Mouse (Mus musculus): ENCODE data around the gene Zbtb46. TPM values are rescaled to one million over a fixed set of nuclear protein-coding genes. Genes with fewer than 3 reads are reported as not detected.
"Not testable (repeated sequence)": the region's sequence is repeated elsewhere in the genome, so short reads cannot be mapped to it uniquely, and the experiment has no call there.

Zbtb46 gene
- polyA plus RNA-seq (2012; rRNA removed) = 1.6 and 1.7 TPM in 2 replicates

GRCm38 (mm10) chr2:181459153-181459672 lies at the start of gene Zbtb46:
Gene Zbtb46 (minus strand): TSS chr2:181459426.
- WGBS = 1% methylated on average over 71 of the region's 83 CpGs
- DNase-seq (ENCODE audit: low read depth, low spot score) = no peak

- no peak for DNase-seq (ENCODE audit: low read depth, low spot score)
- WGBS = 38% methylated on average over 4 of the region's 4 CpGs
Observed at GRCm38 (mm10) chr2:181498644-181499043, 39.4 kb upstream of the Zbtb46 start.

DNA sequence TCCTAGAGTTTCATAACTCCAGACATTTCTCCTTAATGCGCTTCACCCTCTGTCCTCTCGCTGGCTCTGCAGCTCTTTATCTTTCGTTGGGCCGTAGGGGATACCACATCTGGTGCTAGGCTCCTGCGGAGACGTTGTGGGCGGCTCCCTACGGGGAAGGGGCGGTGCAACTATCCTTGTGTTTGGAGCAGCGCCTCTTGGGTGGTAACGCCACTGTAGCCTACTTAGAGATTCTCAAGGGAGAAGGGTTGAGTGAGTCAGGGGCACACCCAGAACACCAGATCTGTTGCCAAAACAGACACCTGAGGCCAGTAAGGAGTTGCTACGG lies 38.3 kb upstream of the Zbtb46 start:
- DNase-seq (ENCODE audit: low read depth, low spot score) = no peak
- WGBS = under 1% methylated on average over 12 of the region's 12 CpGs

DNA sequence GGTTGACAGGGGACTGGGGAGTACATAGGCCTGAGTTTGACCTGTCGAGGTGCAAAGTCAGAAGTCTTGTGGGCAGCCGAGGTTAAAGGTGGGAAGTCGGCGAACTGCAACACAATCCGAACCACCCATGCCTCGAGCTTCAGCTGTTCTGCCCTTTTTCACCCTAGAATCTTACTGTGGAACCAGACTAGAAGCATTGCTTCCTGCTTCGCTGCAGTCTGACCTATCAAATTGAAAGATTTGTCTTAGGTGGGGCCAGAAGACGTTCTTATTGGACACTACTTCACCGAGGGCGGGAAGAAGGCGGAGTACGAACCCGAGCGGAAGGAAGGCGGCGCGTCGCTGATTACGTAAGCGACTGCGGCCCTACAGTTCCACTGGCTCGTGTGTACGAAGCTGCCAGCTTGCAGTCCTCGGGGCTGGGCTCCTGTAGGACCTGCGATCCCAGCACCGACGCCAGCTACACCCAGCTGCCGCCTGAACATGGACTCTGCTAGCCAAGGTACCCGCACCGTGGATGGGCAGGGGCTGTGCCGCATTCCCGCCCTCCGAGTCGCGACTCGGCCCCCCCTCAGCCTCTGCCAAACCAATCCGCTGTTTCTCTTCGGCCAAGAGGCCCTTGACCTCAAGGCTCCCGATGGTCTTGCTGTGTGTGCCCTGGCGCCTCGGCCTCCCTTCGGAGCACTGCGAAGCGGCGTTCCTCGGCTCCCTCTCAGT lies 37.8 kb upstream of the Zbtb46 start, which contains the start of gene Tpd52l2:
Gene Tpd52l2, plus strand, starts transcription at position 312 of the 717 bp plus-strand sequence.
- WGBS = under 1% methylated on average over 46 of the region's 46 CpGs
- peak; percentile 89 for DNase-seq (ENCODE audit: low read depth, low spot score)

- no peak for DNase-seq (ENCODE audit: low read depth, low spot score)
- 10% methylated on average over 8 of the region's 8 CpGs for WGBS
Observed at GRCm38 (mm10) chr2:181496281-181496680, 37.1 kb upstream of the Zbtb46 start.

DNA sequence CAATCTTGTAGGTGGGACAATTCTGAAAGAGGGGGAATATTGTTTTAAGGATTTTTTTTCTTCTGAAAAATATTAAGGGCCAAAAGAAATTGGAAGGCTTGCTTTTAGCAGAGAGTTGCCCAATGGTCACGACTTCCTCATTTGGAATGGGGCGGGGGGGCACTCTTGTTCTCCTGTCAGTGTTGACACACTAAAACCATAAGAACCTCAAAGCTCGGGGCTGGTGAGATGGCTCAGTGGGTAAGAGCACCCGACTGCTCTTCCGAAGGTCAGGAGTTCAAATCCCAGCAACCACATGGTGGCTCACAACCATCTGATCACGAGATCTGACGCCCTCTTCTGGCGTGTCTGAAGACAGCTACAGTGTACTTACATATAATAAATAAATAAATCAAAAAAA lies 36.6 kb upstream of the Zbtb46 start:
- not testable (repeated sequence) for DNase-seq (ENCODE audit: low read depth, low spot score)
- WGBS = 49% methylated on average over 8 of the region's 8 CpGs

GRCm38 (mm10) chr2:181494266-181494945 lies 35.2 kb upstream of the Zbtb46 start:
- no peak for DNase-seq (ENCODE audit: low read depth, low spot score)
- 78% methylated on average over 26 of the region's 26 CpGs for WGBS

- 86% methylated on average over 31 of the region's 31 CpGs for WGBS
- DNase-seq (ENCODE audit: low read depth, low spot score) = no peak
Observed at GRCm38 (mm10) chr2:181493156-181493927, 34.1 kb upstream of the Zbtb46 start, which contains the start of gene Abhd16b. Gene Abhd16b (plus strand): TSS chr2:181493206.

- DNase-seq (ENCODE audit: low read depth, low spot score) = no peak
- WGBS = 38% methylated on average over 3 of the region's 3 CpGs
Observed at GRCm38 (mm10) chr2:181492206-181492605, 33.0 kb upstream of the Zbtb46 start.

- no peak for DNase-seq (ENCODE audit: low read depth, low spot score)
- 28% methylated on average over 7 of the region's 7 CpGs for WGBS
Observed at GRCm38 (mm10) chr2:181491432-181492205, 32.4 kb upstream of the Zbtb46 start.

DNA sequence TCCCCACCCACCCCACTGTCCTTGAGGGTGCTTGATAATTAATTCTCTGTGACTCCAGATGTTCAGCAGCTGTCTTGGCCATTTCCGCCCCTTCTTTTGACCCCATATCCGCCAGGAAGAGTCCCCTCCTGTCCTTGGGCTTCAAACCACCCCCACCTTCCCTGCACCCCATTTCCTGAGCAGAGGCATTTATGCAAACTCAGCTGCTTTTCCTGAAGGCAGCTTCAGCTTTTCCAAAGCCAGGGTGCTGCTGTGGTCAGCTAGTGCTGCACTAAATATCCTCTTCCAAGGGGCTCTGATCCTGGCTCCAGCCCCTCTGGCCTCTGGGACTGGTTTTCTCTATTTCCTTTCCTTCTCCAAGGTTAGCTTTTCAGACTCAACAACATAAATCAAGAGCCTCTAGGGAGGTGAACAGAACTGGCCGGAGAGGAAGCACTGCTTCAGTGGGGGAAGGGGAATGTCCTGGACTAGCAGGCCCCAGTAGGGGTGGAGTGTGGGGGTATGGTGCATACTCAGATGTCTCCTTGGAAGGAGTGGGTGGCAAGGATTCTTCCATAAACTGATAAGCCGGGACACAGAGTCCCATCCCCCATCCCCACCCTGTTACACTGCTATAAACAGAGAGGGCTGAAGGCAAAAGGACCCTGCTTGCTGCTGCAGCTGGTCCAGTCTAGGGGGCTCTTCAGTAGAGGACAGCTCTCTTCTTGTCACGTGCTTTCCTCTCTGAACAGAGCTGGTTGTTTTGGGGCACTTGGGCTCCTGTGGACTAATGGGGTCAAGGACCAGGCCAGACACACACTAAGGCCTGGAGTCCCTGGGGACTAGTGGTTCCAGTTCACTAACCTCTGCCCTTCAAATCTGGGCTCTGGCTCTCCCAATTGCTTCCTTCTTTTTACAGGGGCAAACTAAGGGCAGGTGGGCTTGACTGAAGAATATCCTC lies 28.4 kb upstream of the Zbtb46 start:
- 28% methylated on average over 5 of the region's 5 CpGs for whole genome bisulfite sequencing

GRCm38 (mm10) chr2:181485741-181486140 lies 26.5 kb upstream of the Zbtb46 start:
- WGBS = 36% methylated on average over 1 of the region's 1 CpGs
- no peak for DNase-seq (ENCODE audit: low read depth, low spot score)

More for the DNA sequence above, 28.4 kb upstream of the Zbtb46 start:
- no peak for DNase-seq (ENCODE audit: low read depth, low spot score)

DNA sequence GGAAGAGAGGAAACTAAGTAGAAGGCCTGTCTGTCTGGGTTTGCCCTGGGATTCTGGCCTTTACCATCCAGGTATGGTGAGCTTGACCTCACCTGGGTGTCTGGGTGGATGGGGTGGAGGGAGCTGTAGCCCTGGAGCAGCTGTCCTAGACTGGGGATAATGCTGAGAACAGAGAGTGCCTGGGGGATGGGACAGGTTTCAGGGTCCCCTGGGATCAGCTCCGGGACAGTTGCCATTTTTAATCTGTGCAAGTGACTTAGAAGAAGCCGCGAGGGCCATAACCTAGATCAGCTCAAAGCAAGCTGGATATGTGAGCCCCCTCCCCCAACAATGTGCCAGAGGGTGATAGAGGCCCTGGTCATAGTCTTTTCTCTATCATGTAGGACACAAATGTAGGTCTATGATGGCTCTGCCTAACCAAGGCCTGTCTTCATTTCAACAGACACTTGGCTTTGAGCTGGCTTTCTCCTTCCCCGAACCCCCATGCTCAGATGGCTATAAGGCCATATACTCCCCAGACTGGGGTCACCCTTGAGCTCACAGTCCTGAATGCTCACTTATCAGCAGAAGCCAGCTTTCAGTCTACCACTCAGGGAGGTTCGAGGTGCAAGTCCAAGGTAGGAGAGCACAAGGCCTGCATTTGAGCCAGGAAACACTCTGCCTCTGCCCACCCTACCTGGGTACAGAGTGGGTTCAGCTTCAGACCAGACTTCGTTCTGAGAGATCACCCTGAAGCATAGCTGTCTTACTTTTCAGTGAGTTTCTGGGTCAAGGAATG lies 25.4 kb upstream of the Zbtb46 start:
- no peak for DNase-seq (ENCODE audit: low read depth, low spot score)
- WGBS = 86% methylated on average over 6 of the region's 6 CpGs

- DNase-seq (ENCODE audit: low read depth, low spot score) = no peak
- WGBS = 30% methylated on average over 7 of the region's 7 CpGs
Observed at GRCm38 (mm10) chr2:181483562-181484318, 24.5 kb upstream of the Zbtb46 start.

GRCm38 (mm10) chr2:181483120-181483519 lies 23.9 kb upstream of the Zbtb46 start:
- DNase-seq (ENCODE audit: low read depth, low spot score) = no peak
- WGBS = 23% methylated on average over 2 of the region's 2 CpGs

DNA sequence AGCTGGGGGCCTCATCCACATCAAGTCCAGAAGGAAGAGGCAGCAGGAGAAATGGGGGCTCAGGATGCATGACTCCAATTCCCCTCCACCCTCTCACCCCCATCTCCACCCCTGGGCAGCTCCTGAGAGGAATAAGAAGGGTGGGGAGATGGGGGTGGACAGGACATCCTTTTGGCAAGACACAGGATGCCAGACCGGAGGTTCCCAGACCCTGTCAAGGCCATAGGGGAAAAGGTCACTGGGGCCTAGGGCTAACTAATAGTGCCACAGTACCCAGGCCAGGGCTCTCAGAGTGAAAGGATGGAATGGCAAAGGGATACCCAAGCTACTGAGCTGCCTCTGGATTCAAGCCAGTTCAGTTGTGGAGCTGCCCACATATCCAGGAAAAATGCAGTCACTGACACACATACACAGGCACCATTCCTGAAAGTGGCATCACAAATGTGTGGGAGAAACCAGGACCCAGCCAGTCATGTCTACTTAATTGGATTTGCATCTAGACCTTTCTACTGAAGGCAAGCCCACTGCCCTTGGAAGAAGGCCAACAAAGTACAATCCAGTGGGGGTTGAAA lies 13.1 kb upstream of the Zbtb46 start:
- no peak for DNase-seq (ENCODE audit: low read depth, low spot score)
- WGBS = 65% methylated on average over 1 of the region's 1 CpGs

GRCm38 (mm10) chr2:181471246-181471645 lies 12.0 kb upstream of the Zbtb46 start:
- WGBS = 34% methylated on average over 5 of the region's 5 CpGs
- DNase-seq (ENCODE audit: low read depth, low spot score) = no peak
